Mouse (Mus musculus): ENCODE data around the gene Camk2b.

DNA sequence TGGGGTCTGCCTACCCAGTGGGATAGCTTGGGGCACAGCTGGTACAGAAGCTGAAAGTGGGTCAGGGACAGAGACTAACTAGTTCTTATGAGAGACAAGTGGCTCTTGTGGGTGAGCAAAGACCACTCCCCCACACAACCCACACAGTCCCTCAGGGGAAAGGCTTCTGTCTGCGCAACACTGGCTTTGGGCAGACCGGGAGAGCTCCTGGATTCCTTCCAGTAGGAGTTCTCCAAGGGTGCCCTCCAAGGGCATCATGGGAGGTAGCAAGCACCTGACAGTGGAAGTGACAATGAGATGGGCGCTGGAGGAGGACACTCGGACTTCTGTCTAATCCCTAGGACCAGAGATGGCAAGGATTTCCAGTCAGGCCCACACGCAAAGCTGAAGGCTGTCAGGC lies 45.8 kb downstream of the Camk2b start:
- TF ChIP-seq CTCF (IDR thresholded peaks at IDR 0.05; ENCODE audit: low read depth, low read length), result no peak
- TF ChIP-seq TAL1 (conservative IDR thresholded peaks at IDR 0.05; ENCODE audit: low read depth, low read length), result no peak
- TF ChIP-seq POLR2AphosphoS5 (IDR thresholded peaks at IDR 0.05; ENCODE audit: insufficient replicate concordance, low read depth, low read length), result no peak
- TF ChIP-seq GATA1 (IDR thresholded peaks at IDR 0.05; ENCODE audit: borderline replicate concordance, low read length), result no peak
